Mouse (Mus musculus): ENCODE data around the gene Igf2bp3. TPM values are rescaled to one million over a fixed set of nuclear protein-coding genes. Genes with fewer than 3 reads are reported as not detected.
A peak's percentile ranks its signal among the peaks of the same experiment; 100 is the strongest.

Igf2bp3 gene
- polyA plus RNA-seq, 1 experiment from 2014 or later: 75.5 TPM

GRCm38 (mm10) chr6:49208935-49209334 is 5.8 kb downstream of the Igf2bp3 start:
- Histone ChIP-seq H3K36me3 (peaks cover 34% of the 10 kb centered on the region), H3K27ac (peak overlapping the region; percentile 60)

GRCm38 (mm10) chr6:49208297-49208930 is 6.3 kb downstream of the Igf2bp3 start:
- Histone ChIP-seq H3K27me3 (no peaks in the 10 kb centered on the region), H3K9me3 (no peaks in the 10 kb centered on the region), H3K4me3 (no peak overlapping the region), H3K4me2 (no peak overlapping the region), H3K27ac (peak overlapping the region; percentile 60), H3K36me3 (peaks cover 39% of the 10 kb centered on the region), H3K4me1 (peaks cover 50% of the 10 kb centered on the region), H3K9ac (no peak overlapping the region)
- 70% methylated on average over 8 of the region's 8 CpGs for WGBS
- ATAC-seq (ENCODE audit: insufficient number of reproducible peaks, insufficient read depth, low FRiP score, low TSS enrichment, low read depth): no peak

More at GRCm38 (mm10) chr6:49208935-49209334, 5.8 kb downstream of the Igf2bp3 start:
- Histone ChIP-seq H3K4me2 (peak overlapping the region; percentile 68; the same call in 1 of the 2 replicates), H3K4me1 (peaks cover 52% of the 10 kb centered on the region), H3K9me3 (no peaks in the 10 kb centered on the region), H3K4me3 (no peak overlapping the region), H3K27me3 (no peaks in the 10 kb centered on the region), H3K9ac (no peak overlapping the region)
- WGBS: 82% methylated on average over 5 of the region's 5 CpGs
- ATAC-seq (ENCODE audit: insufficient number of reproducible peaks, insufficient read depth, low FRiP score, low TSS enrichment, low read depth): no peak

- no peak overlapping the region for H3K27ac ChIP-seq
- H3K4me1 ChIP-seq: peaks cover 32% of the 10 kb centered on the region
- H3K9me3 ChIP-seq: no peaks in the 10 kb centered on the region
- ATAC-seq (ENCODE audit: insufficient number of reproducible peaks, insufficient read depth, low FRiP score, low TSS enrichment, low read depth): no peak
- no peak overlapping the region for H3K4me2 ChIP-seq
- no peaks in the 10 kb centered on the region for H3K27me3 ChIP-seq
- peaks cover 43% of the 10 kb centered on the region for H3K36me3 ChIP-seq
- no peak overlapping the region for H3K4me3 ChIP-seq
- 98% methylated on average over 1 of the region's 1 CpGs for WGBS
- H3K9ac ChIP-seq: no peak overlapping the region
These were observed 8.3 kb downstream of the Igf2bp3 start for GRCm38 (mm10) chr6:49206416-49206815.

- no peak overlapping the region for H3K4me2 ChIP-seq
- H3K9me3 ChIP-seq: no peaks in the 10 kb centered on the region
- no peak overlapping the region for H3K9ac ChIP-seq
- no peak overlapping the region for H3K27ac ChIP-seq
- peaks cover 24% of the 10 kb centered on the region for H3K36me3 ChIP-seq
- no peak overlapping the region for H3K4me3 ChIP-seq
- H3K27me3 ChIP-seq: no peaks in the 10 kb centered on the region
- 69% methylated on average over 10 of the region's 10 CpGs for WGBS
- peaks cover 3% of the 10 kb centered on the region; the same call in 1 of the 2 replicates for H3K4me1 ChIP-seq
- no peak for ATAC-seq (ENCODE audit: insufficient number of reproducible peaks, insufficient read depth, low FRiP score, low TSS enrichment, low read depth)
These were observed 19.6 kb downstream of the Igf2bp3 start for GRCm38 (mm10) chr6:49195188-49195587.

- no peak for ATAC-seq (ENCODE audit: insufficient number of reproducible peaks, insufficient read depth, low FRiP score, low TSS enrichment, low read depth)
- Histone ChIP-seq H3K4me2 (no peak overlapping the region), H3K4me1 (peaks cover 3% of the 10 kb centered on the region; the same call in 1 of the 2 replicates), H3K36me3 (peaks cover 24% of the 10 kb centered on the region), H3K4me3 (no peak overlapping the region), H3K27me3 (no peaks in the 10 kb centered on the region), H3K27ac (no peak overlapping the region), H3K9me3 (0 out of 2 replicates have a peak, but pooled peaks cover 2% of the 10 kb centered on the region), H3K9ac (no peak overlapping the region)
- 86% methylated on average over 4 of the region's 4 CpGs for WGBS
These were observed 20.2 kb downstream of the Igf2bp3 start for GRCm38 (mm10) chr6:49194536-49194935.

- no peak overlapping the region for H3K27ac ChIP-seq
- no peak overlapping the region for H3K9ac ChIP-seq
- no peaks in the 10 kb centered on the region for H3K27me3 ChIP-seq
- no peak for ATAC-seq (ENCODE audit: insufficient number of reproducible peaks, insufficient read depth, low FRiP score, low TSS enrichment, low read depth)
- 0 out of 2 replicates have a peak, but pooled peaks cover 4% of the 10 kb centered on the region for H3K9me3 ChIP-seq
- H3K4me1 ChIP-seq: no peaks in the 10 kb centered on the region
- H3K4me3 ChIP-seq: no peak overlapping the region
- no peak overlapping the region for H3K4me2 ChIP-seq
- H3K36me3 ChIP-seq: peaks cover 25% of the 10 kb centered on the region
These were observed 25.4 kb downstream of the Igf2bp3 start for GRCm38 (mm10) chr6:49189363-49189762.

- no peak for ATAC-seq (ENCODE audit: insufficient number of reproducible peaks, insufficient read depth, low FRiP score, low TSS enrichment, low read depth)
- Histone ChIP-seq H3K4me1 (no peaks in the 10 kb centered on the region), H3K4me3 (no peak overlapping the region), H3K9ac (no peak overlapping the region), H3K9me3 (0 out of 2 replicates have a peak, but pooled peaks cover 4% of the 10 kb centered on the region), H3K27me3 (no peaks in the 10 kb centered on the region), H3K4me2 (no peak overlapping the region), H3K27ac (no peak overlapping the region), H3K36me3 (peaks cover 19% of the 10 kb centered on the region)
- WGBS: 85% methylated on average over 7 of the region's 7 CpGs
These were observed 27.5 kb downstream of the Igf2bp3 start for GRCm38 (mm10) chr6:49187299-49187698.

- ATAC-seq (ENCODE audit: insufficient number of reproducible peaks, insufficient read depth, low FRiP score, low TSS enrichment, low read depth): no peak
- Histone ChIP-seq H3K9ac (no peak overlapping the region), H3K4me1 (peaks cover 24% of the 10 kb centered on the region), H3K36me3 (no peaks in the 10 kb centered on the region), H3K27ac (no peak overlapping the region), H3K27me3 (no peaks in the 10 kb centered on the region), H3K4me3 (no peak overlapping the region), H3K9me3 (no peaks in the 10 kb centered on the region), H3K4me2 (no peak overlapping the region)
- 62% methylated on average over 5 of the region's 5 CpGs for WGBS
These were observed 38.7 kb downstream of the Igf2bp3 start for GRCm38 (mm10) chr6:49176018-49176417.

- H3K4me2 ChIP-seq: no peak overlapping the region
These were observed 40.1 kb downstream of the Igf2bp3 start for GRCm38 (mm10) chr6:49174616-49175015.

GRCm38 (mm10) chr6:49173674-49174073 is 41.1 kb downstream of the Igf2bp3 start:
- Histone ChIP-seq H3K4me2 (no peak overlapping the region), H3K9me3 (no peaks in the 10 kb centered on the region), H3K4me1 (peaks cover 29% of the 10 kb centered on the region), H3K36me3 (no peaks in the 10 kb centered on the region), H3K27ac (no peak overlapping the region), H3K27me3 (no peaks in the 10 kb centered on the region), H3K9ac (no peak overlapping the region), H3K4me3 (no peak overlapping the region)
- 73% methylated on average over 4 of the region's 4 CpGs for WGBS
- ATAC-seq (ENCODE audit: insufficient number of reproducible peaks, insufficient read depth, low FRiP score, low TSS enrichment, low read depth): no peak

More at GRCm38 (mm10) chr6:49174616-49175015, 40.1 kb downstream of the Igf2bp3 start:
- no peaks in the 10 kb centered on the region for H3K9me3 ChIP-seq
- no peaks in the 10 kb centered on the region for H3K36me3 ChIP-seq
- no peak overlapping the region for H3K27ac ChIP-seq
- no peak overlapping the region for H3K4me3 ChIP-seq
- no peak for ATAC-seq (ENCODE audit: insufficient number of reproducible peaks, insufficient read depth, low FRiP score, low TSS enrichment, low read depth)
- H3K4me1 ChIP-seq: peaks cover 24% of the 10 kb centered on the region
- H3K27me3 ChIP-seq: no peaks in the 10 kb centered on the region
- H3K9ac ChIP-seq: no peak overlapping the region

- WGBS: 78% methylated on average over 7 of the region's 7 CpGs
These were observed 41.5 kb downstream of the Igf2bp3 start for GRCm38 (mm10) chr6:49173265-49173664.

GRCm38 (mm10) chr6:49171216-49171615 is 43.5 kb downstream of the Igf2bp3 start:
- Histone ChIP-seq H3K4me1 (peaks cover 21% of the 10 kb centered on the region), H3K4me3 (no peak overlapping the region), H3K9ac (no peak overlapping the region), H3K9me3 (no peaks in the 10 kb centered on the region), H3K36me3 (0 out of 2 replicates have a peak, but pooled peaks cover 5% of the 10 kb centered on the region), H3K27me3 (no peaks in the 10 kb centered on the region), H3K4me2 (no peak overlapping the region), H3K27ac (no peak overlapping the region)
- 90% methylated on average over 5 of the region's 5 CpGs for WGBS
- ATAC-seq (ENCODE audit: insufficient number of reproducible peaks, insufficient read depth, low FRiP score, low TSS enrichment, low read depth): no peak

More at GRCm38 (mm10) chr6:49173265-49173664, 41.5 kb downstream of the Igf2bp3 start:
- H3K4me1 ChIP-seq: peaks cover 31% of the 10 kb centered on the region
- H3K4me2 ChIP-seq: no peak overlapping the region
- no peak overlapping the region for H3K27ac ChIP-seq
- no peaks in the 10 kb centered on the region for H3K9me3 ChIP-seq
- H3K9ac ChIP-seq: no peak overlapping the region
- H3K36me3 ChIP-seq: no peaks in the 10 kb centered on the region
- H3K27me3 ChIP-seq: no peaks in the 10 kb centered on the region
- ATAC-seq (ENCODE audit: insufficient number of reproducible peaks, insufficient read depth, low FRiP score, low TSS enrichment, low read depth): no peak
- no peak overlapping the region for H3K4me3 ChIP-seq
